Mouse (Mus musculus) fat pad, adult 2 months (tissue): Measurements from ENCODE around the gene Ccdc103.

ENCODE experiments used
- DNase-seq: peaks from one replicate; pipeline ENCODE4 v3.0.0-alpha.2; 2011; ENCODE audit warnings: low read depth, low spot score; ENCODE audit errors: extremely low read depth

Gene Ccdc103

DNA sequence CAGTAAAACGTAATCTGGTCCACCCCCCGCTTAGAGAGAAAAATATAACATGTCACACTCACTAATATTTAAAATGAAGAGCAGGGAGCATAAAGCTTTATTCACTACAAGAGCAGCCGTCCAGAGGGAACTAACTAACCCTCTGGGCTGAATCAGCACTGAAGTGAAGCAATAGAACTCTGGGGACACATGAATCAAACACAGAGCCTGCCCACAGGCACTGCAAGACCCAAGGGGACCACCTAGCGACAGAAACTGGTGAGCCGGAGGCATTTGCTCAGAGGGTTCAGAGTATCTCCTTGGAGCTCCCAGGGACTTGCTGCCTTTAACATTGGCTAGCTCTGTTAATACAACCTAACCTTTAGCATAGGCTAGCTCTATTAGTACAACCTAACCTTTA, 9.1 kb downstream of the Ccdc103 start:
- no peak for DNase-seq

DNA sequence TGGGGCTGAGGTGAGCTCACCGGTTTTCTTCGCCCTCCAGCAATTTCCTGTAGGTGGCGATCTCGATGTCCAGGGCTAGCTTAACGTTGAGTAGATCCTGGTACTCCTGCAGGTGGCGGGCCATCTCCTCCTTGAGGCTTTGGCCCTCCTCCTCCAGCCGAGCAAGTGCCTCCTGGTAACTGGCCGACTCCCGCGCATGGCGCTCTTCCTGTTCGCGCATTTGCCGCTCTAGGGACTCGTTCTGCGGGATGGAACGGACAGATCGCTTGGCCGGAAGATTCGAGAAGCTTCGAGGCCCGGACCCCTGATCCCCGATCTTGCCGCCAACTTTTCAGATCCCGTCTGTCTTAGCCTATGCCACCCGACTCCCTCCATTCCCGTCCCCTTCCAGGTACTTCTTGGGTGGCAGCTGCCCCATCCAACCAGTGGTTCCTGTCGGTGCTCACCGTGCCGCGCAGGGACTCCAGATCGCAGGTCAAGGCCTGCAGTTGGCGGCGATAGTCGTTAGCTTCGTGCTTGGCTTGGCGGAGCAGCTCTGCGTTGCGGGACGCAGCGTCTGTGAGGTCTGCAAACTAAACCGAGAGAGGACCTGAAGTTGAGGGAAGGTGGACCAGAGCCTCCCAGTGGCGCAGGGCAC, 12.1 kb downstream of the Ccdc103 start:
- DNase-seq, result peak; percentile 28

DNA sequence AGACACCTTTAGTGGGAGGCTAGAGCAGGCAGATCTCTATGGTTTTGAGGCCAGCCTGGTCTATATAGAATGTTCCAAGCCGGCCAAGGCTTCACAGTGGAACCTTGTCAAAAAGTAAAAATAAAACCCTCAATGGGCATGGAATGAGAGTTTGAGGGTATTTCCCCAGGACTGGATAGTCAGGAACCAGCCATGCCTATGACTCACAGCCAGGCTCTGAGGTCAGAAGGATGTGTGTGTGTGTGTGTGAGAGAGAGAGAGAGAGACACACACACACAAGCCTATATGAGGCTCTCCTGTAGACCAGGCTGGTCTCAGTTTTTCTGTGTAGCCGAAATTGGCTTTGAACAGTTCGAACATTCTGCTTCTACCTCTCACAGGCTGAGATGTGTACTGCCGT, 13.7 kb downstream of the Ccdc103 start:
- no peak for DNase-seq

DNA sequence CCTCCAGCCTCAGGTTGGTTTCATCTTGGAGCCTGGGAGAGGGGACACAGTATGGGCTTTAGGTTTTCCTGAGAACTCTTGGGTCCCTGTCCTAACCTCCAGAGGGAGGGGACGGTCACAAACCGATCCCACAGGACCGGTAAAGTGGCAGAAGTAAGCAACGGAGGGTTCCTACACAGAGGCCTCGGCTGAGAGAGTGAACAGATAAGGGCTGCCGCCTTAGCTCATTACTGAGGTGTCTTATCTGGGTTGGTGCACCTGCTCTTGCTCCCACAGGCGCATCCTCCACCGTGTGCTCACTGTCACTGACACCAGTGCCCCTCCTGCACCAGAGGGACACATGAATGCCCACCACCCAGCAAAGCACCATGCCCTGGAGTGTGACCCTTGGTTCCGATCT, 14.8 kb downstream of the Ccdc103 start:
- DNase-seq, result no peak

DNA sequence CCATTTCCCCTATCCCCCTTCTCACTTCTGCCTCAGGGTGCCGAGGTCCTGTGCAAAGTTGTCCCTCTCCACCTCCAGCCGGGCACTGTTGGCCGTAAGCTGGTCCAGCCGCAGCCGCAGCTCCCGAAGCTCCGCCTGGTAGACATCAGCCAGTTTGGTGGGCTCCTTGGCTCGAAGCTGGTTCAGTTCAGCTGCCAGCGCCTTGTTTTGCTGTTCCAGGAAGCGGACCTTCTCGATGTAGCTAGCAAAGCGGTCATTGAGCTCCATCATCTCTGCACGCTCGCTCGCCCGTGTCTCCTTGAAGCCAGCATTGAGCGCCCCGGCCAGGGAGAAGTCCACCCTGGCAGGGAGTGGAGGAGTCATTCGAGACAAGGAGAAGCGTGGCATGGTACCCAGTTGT, 15.6 kb downstream of the Ccdc103 start:
- no peak for DNase-seq

DNA sequence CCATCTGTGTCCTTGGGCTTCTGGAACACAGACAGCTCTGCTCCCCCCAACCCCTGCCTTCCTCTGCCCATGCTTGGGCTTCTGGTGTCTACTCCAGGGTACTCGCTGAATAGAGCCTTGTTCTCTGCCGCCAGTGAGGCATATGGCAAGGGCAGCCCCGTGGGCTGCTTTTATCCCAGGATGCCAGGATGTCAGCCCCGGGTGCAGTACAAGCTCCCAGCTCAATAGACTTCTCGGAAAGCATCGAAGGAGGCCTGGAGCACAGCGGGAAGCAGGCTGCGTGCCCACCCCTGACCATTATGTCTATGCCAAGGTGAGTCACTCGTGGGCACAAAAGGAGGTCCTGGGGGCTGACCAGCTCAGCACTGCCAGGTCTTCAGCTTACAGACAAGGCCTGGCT, 17.4 kb downstream of the Ccdc103 start:
- DNase-seq, result no peak

DNA sequence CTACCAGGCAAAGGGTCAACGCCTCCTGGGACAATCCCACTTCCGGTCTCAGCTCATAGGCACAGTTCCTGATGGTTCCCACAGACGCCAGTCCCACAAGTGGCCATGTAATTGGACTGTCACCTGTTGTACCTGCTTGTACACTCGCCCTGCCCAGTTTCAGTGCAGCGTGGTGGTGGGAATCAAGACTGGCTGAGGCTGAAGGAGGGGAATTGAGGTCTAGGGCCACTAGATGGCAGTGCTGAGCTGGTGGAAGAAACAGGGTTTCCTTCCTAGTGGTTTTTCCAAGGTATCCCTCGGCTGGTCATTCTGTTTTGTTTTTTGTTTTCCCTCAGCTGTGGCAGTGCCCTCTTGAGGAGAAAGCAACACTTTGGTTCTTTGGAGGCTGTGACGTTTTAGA, 19.8 kb downstream of the Ccdc103 start, which contains the start of gene Gfap:
Gene Gfap (minus strand): TSS at position 150 of the 400 bp plus-strand sequence.
- DNase-seq, result no peak

DNA sequence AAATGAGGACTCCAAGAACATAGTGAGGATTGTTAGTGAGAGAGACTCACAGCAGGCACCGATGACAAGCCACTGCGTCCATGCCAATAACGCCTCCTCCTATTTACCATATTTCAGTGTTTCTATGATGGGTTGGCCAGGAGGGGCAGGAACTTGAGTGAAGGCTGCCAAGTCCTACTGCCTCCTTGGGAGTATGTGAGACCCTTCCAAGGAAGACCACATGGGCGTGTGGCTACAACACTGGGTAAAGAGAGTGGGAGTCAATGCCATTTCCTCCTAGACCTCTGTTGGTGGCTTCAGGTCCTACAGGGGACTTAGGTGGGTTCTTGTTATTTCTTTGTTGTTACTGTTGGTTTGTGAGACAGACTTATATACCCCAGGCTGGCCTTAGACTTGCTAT, 20.2 kb downstream of the Ccdc103 start:
- DNase-seq, result no peak

DNA sequence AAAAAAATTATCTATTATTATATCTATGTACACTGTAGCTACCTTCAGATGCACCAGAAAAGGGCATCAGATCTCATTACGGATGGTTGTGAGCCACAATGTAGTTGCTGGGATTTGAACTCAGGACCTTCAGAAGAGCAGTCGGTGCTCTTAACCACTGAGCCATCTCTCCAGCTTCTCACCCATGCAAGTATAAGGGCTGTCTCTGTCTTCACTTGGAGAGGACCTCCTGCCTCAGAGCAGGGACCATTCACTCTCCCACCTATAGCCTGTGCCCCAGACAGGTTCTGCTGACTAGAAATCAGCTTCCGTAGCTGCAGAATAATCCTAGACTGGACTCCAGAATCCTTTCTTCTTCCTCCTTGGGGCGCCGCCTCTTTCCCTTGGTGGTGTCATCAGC, 21.1 kb downstream of the Ccdc103 start:
- no peak for DNase-seq

DNA sequence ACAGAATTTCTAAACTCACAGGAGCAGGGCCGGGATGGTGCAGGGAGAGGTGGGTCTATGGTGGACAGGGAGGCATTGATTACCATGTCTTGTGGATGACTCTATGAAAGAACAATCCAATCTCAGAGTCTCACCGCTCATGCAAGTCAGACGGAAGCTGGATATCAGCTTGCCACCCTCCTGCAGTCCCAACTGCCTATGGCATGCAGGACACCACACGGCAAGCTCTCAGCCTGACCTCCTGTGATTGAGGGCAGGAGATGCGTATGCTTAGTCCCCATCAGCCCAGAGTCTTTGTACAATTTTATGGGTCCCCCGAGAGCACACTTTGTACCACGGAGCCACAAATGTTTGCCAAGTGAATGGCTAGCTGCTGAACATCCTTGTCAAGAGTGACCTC, 22.6 kb downstream of the Ccdc103 start:
- no peak for DNase-seq

DNA sequence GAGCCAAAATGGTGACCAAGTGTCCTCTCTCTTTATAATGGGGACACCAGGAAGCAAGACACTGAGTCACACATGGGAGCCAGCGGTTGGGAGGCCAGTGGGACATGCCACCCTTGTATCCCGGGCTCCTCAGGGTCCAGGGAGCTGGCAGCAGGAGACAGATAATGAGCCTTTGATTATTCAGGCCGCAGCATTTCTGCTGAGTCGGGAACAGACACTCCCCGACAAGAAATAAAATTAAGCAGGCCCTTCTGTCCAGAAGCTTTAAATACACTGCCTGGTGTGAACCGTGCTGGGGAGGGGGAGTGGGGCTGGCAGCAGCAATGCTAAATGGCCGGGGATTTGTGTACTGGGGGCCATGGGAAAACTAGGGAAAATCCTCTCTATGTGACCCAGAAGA, 30.4 kb downstream of the Ccdc103 start:
- no peak for DNase-seq

DNA sequence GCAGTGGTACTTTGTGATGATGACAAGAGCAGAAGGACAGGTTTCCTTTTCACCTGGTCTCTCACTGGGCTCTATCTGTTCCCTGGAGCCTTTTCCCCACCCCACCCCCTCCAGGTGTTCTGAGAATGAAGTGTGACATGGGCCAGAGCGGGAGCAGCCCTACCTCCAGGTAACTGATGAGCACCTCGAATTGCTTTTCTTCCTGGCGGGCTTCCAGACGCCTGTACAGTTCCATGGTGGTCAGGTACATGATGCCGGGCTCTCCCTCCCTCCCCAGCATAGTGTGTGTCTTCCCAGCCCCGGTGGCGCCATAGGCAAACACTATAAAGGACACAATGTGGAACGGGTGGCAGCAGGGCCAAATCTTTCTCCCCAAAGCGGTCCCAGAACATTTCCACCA, 34.4 kb downstream of the Ccdc103 start:
- DNase-seq, result no peak

DNA sequence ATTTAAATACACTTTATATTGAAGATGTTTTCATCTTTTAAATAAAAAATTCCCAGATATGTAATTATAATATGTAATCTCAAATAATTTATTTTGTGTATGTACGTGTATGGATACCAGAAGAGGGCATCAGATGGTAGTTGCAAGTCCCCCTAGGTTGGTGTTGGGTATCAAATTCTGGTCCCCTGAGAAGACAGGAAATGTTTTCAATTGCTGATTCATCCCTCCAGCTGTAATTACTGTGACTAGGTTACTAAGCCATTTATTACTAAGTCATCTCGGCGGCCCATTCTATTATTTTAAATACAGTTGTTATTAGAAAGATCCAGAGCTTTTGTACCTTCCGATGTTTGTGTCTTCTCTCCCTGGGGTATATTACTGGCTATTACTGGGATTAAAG, 37.1 kb downstream of the Ccdc103 start:
- no peak for DNase-seq

DNA sequence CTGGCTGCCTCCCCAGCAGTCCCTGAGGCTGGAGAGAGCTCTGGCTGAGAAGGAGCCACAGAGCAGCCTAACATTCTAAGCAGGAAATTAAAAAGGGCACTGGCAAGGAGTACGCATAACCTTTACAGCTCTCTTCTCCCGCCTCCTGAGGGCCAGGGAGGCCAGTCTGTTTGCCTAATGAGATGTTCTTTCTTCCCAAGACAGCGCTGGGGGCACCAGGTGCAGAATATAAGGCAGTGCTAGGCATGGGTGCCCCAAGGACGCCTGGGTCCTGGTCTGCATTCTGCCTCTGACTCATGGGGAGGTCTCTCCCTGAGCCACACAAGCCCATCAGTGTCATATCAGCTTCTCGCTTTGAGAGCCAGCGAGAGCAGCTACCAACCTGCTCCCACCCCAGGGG, 40.5 kb downstream of the Ccdc103 start:
- DNase-seq, result no peak

DNA sequence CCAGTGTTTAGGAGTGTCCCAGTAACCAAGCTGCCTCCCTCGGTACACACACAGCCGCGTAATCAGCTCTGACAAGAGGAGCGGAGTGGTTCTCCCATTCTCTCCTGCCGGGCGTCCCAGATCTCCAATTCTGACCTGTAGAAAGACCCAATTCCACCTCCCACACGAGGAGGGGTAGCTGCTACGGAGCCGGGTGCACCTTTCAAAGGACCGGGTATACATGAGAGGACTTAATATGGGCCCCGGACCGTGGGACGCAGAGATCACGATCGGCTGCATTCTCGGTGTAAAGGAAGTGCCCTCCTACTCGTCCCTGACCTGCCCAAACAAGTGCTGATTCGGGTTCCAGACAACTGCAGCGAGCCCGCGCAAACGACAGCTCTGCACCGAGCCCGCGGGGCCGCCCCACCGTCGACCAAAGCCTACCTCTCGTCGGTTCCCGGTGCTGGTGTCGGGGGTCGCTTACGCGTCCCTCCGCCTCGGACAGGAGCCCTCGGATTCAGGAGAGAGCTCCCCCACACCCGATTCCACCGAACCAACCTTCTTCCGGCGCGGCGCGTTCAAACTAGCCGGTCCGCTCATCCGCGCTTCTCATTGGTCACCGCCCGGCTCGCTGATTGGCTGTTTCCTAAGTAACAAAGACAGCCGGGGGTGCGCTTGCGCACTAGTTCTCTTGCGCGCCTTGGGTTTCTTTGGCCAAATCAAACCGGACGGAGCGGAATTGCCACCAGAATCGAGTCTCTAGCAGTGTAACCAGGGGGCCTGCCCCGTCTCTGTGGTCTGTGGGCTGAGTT, 43.8 kb downstream of the Ccdc103 start, which contains the start of gene Kif18b:
Gene Kif18b (minus strand): TSS at position 568 of the 794 bp plus-strand sequence.
- peak; percentile 54 for DNase-seq

DNA sequence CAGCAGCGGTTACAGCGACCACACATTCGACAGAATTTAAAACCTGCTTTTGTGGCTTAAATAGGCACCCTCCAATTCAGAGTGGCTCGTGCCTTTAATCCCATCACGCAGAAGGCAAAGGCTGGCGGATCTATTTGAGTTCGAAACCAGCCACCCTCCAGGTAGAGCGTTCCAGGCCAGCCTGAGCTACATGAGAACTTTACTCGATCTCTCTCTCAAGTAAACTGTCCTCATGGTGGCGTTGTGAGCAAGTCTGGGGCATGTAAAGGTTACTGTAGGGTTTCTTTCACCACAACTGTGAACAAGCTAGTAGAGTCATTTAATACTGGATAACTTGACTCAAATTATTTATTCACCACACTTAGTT, 44.3 kb downstream of the Ccdc103 start:
- no peak for DNase-seq

DNA sequence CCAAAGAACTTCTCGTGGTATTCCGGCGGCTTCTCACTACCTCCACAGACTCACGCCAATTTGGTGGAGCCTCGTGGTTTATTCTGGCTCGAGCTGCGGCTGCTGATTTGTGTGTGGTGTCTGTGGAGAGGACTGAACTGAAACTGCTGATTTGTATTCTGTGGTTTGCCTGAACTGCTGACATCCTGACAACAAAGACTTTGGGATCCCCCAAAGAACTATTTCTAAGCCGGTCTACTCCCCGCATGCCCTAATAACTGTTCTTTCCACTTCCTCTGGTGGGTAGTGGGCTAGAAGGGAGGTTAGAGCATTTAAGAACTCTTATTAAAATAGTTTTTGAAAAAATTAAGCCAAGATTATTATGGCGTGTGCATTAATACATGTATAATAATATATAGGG, 49.7 kb downstream of the Ccdc103 start:
- no peak for DNase-seq
